Mouse (Mus musculus) urinary bladder, postnatal 10 days (tissue): ENCODE measurements around the gene Fam241b.
A peak's percentile ranks its signal among the peaks of the same experiment; 100 is the strongest.

Source experiments
- DNase-seq: peaks from one replicate; pipeline ENCODE4 v3.0.0; 2022; ENCODE audit warnings: low spot score

Fam241b gene

GRCm38 (mm10) chr10:62143820-62144219 is at the start of gene Fam241b:
TSS of gene Fam241b (minus strand) at chr10:62143920.
- DNase-seq: no peak

GRCm38 (mm10) chr10:62192701-62193157 is 49.0 kb upstream of the Fam241b start:
- no peak for DNase-seq

GRCm38 (mm10) chr10:62190821-62191220 is 47.1 kb upstream of the Fam241b start:
- DNase-seq: no peak

- DNase-seq: no peak
Observed at GRCm38 (mm10) chr10:62189910-62190309, 46.2 kb upstream of the Fam241b start.

GRCm38 (mm10) chr10:62189303-62189702 is 45.6 kb upstream of the Fam241b start:
- no peak for DNase-seq

- peak; percentile 51 for DNase-seq
Observed at GRCm38 (mm10) chr10:62186882-62187281, 43.2 kb upstream of the Fam241b start.

- DNase-seq: peak; percentile 76
Observed at GRCm38 (mm10) chr10:62183053-62183452, 39.3 kb upstream of the Fam241b start.

GRCm38 (mm10) chr10:62182471-62183014 is 38.8 kb upstream of the Fam241b start:
- no peak for DNase-seq

GRCm38 (mm10) chr10:62181701-62182100 is 38.0 kb upstream of the Fam241b start:
- DNase-seq: no peak

- no peak for DNase-seq
Observed at GRCm38 (mm10) chr10:62179944-62180343, 36.2 kb upstream of the Fam241b start.

GRCm38 (mm10) chr10:62174533-62175313 is 31.0 kb upstream of the Fam241b start:
- no peak for DNase-seq

- DNase-seq: no peak
Observed at GRCm38 (mm10) chr10:62173941-62174448, 30.3 kb upstream of the Fam241b start.

GRCm38 (mm10) chr10:62172841-62173553 is 29.3 kb upstream of the Fam241b start:
- no peak for DNase-seq

- no peak for DNase-seq
Observed at GRCm38 (mm10) chr10:62162410-62162809, 18.7 kb upstream of the Fam241b start.

GRCm38 (mm10) chr10:62149929-62150328 is 6.2 kb upstream of the Fam241b start:
- no peak for DNase-seq

GRCm38 (mm10) chr10:62147466-62148248 is 3.9 kb upstream of the Fam241b start:
- DNase-seq: no peak

GRCm38 (mm10) chr10:62145957-62146356 is 2.2 kb upstream of the Fam241b start:
- DNase-seq: no peak

- DNase-seq: no peak
Observed at GRCm38 (mm10) chr10:62138040-62138439, 5.7 kb downstream of the Fam241b start.

GRCm38 (mm10) chr10:62137150-62137549 is 6.6 kb downstream of the Fam241b start:
- DNase-seq: no peak

- DNase-seq: no peak
Observed at GRCm38 (mm10) chr10:62135696-62136470, 7.8 kb downstream of the Fam241b start.

GRCm38 (mm10) chr10:62132691-62133281 is 10.9 kb downstream of the Fam241b start, which contains the start of gene Neurog3:
TSS of gene Neurog3 (plus strand) at chr10:62133090.
- DNase-seq: no peak
